Mouse (Mus musculus): ENCODE measurements around the gene Ptgs1. TPM values are rescaled to one million over a fixed set of nuclear protein-coding genes. Genes with fewer than 3 reads are reported as not detected.

The Ptgs1 gene
- polyA plus RNA-seq, 1 experiment from 2014 or later = 3.4 TPM

DNA sequence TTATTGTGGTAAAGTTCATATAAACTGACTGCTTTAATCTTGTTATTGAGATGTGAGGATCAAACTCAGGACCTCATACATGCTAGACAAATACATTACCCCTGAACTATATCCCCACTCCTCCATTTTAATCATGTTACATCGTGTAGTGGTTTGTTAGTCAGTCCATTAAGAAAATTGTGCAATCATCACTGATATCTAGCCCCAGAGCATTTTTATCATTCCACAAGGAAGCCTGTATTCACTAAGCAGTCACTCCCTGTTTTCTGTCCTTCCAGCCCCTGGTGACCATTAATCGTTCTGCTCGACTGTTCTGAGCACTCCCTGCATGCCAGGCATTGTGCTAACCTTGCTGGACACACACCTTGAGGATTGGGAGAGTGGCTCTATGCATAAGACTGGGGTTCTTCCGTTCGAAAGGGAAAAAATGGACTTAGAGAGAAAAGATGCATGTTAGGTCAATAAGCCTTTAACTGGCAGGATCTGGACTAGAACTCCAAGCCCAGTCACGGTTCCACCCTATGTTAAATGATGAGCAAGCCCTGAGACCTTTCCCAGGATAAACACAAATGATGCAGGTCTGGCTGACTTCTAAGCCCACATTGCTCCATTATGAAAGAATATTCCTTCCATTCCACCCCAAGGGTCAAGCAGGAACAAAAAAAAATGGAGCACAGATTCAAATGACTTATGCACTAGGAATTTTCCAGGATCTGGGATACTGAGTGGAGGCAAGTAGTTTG, 29.7 kb downstream of the Ptgs1 start:
- Histone ChIP-seq H3K9me3 (no peaks in the 10 kb centered on the region), H3K4me3 (no peak overlapping the region), H3K27me3 (no peaks in the 10 kb centered on the region), H3K27ac (replicated peaks) (no peak overlapping the region), H3K4me2 (replicated peaks) (no peak overlapping the region), H3K4me1 (no peaks in the 10 kb centered on the region), H3K36me3 (no peaks in the 10 kb centered on the region), H3K9ac (replicated peaks) (no peak overlapping the region)
- WGBS = 84% methylated on average over 6 of the region's 6 CpGs
- ATAC-seq (replicated peaks) = no peak

DNA sequence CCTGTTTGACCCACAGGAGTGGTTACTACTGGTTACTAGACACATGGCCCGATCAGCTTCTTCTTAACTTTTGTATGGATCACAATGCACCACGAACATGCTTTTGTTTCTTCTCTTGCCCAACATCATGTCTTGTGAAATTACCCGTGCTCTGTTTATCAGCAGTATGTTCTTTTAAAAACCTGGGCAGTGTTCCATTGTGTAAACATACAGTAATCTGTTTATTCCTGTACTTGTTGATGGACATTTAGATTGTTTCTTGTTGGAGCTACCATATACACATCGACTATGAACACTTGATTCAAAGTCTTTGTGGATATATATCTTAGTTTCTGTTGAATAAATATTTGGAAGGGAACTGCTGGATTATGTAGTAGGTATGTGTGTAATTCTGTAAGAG, 31.8 kb downstream of the Ptgs1 start:
- 83% methylated on average over 4 of the region's 4 CpGs for WGBS
- Histone ChIP-seq H3K9me3 (no peaks in the 10 kb centered on the region), H3K4me1 (no peaks in the 10 kb centered on the region), H3K27ac (replicated peaks) (no peak overlapping the region), H3K9ac (replicated peaks) (no peak overlapping the region), H3K4me2 (replicated peaks) (no peak overlapping the region), H3K27me3 (no peaks in the 10 kb centered on the region), H3K4me3 (no peak overlapping the region), H3K36me3 (no peaks in the 10 kb centered on the region)
- no peak for ATAC-seq (replicated peaks)

DNA sequence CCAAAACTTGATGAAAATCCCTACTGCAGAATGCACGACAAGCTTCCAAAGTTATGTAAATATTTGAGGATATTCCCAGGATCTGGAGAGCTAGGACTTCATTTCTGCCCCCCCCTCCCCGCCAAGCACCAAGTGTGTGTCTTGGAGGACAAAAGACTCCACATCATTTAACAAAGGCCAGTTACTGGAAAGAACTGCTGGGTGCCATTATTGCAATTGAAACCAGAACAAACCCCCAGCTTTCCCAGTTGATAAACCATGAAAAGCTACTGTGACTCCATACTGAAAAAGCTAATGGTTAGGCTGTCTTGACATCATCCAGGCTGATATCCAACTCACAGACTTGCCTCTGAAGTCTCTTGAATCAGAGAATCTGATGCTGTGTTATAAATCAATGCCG, 39.2 kb downstream of the Ptgs1 start:
- H3K4me3 ChIP-seq = no peak overlapping the region
- no peaks in the 10 kb centered on the region for H3K4me1 ChIP-seq
- no peaks in the 10 kb centered on the region for H3K36me3 ChIP-seq
- no peak overlapping the region for H3K9ac ChIP-seq (replicated peaks)
- H3K4me2 ChIP-seq (replicated peaks) = no peak overlapping the region
- no peak for ATAC-seq (replicated peaks)
- H3K9me3 ChIP-seq = no peaks in the 10 kb centered on the region
- 33% methylated on average over 3 of the region's 3 CpGs for WGBS
- H3K27me3 ChIP-seq = no peaks in the 10 kb centered on the region
- no peak overlapping the region for H3K27ac ChIP-seq (replicated peaks)

DNA sequence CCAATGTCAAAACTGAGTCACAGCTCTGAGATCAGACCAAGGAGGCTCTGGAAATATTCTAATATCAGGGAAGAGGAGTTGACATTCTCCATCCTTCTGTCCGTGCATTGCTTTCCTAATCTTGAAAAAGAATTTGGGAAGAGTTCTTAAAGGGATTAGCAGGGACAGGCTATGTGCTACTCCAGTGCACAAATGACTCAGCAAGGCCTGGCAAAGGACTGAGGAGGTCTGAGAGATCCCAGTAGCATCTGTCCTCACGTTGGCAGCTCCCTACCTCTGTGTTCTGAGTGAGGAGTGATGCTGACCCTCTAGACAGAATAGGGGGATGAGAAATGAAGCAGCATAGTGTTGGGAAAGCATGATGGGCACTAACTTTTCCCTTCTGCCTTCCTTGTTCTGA, 40.0 kb downstream of the Ptgs1 start:
- Histone ChIP-seq H3K9me3 (no peaks in the 10 kb centered on the region), H3K4me2 (replicated peaks) (no peak overlapping the region)
- 48% methylated on average over 2 of the region's 2 CpGs for WGBS

DNA sequence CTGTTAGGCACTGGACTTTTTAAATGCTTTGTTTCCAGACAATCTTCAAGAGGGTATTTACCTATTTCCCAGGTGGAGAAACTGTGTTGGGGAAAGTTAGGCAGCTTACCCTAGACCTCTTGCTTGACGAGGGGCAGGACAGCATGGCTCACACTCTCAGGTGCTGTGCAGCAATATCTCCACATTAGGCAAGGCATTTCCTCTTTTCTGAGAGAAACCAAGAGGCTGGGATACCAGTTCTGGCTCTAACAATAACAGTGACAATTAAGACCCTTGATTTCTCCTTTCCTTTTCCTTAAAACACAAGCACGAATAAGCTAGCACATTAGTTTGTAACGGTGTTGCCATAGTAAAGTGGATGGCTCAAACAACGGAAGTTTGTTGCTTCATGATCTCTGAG, 40.9 kb downstream of the Ptgs1 start:
- ATAC-seq (replicated peaks) = no peak
- no peaks in the 10 kb centered on the region for H3K4me1 ChIP-seq

More for the DNA sequence above, 40.0 kb downstream of the Ptgs1 start:
- H3K9ac ChIP-seq (replicated peaks) = no peak overlapping the region
- H3K27ac ChIP-seq (replicated peaks) = no peak overlapping the region
- no peaks in the 10 kb centered on the region for H3K27me3 ChIP-seq
- H3K4me3 ChIP-seq = no peak overlapping the region
- no peaks in the 10 kb centered on the region for H3K36me3 ChIP-seq
- ATAC-seq (replicated peaks) = no peak
- no peaks in the 10 kb centered on the region for H3K4me1 ChIP-seq

DNA sequence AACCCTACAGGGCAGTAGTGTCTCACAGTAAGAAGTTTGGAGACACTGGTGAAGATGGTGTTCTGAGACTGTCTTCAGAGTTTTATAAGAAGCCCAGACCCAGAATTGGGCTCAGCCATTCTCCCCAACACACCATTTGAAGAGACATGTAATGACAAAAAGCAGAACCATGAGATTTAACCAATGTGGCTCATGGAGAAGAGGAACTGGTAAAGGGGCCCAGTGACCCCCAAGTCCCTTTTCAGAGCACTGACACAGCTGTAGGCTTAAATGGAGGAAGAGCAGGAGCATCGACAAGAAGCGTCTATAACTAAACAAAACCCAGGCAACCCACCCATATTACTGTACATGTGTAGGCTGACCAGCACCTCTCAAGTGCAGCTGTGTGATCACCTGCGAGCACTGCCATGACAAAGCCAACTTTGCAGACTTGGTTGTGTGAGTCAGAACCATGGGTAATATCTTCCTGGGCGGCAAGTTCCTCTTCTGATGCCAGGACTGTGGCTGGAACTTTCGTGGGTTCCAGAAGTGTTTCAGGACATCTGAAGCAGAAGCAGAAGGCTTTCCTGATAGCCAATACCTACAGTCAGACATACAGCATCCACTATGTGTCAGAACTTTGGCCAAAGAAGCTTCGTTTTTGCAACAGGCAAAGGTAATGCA, 42.2 kb downstream of the Ptgs1 start:
- H3K9me3 ChIP-seq = no peaks in the 10 kb centered on the region
- ATAC-seq (replicated peaks) = no peak
- H3K27me3 ChIP-seq = no peaks in the 10 kb centered on the region
- H3K4me3 ChIP-seq = no peak overlapping the region
- H3K9ac ChIP-seq (replicated peaks) = no peak overlapping the region
- no peak overlapping the region for H3K4me2 ChIP-seq (replicated peaks)
- H3K27ac ChIP-seq (replicated peaks) = no peak overlapping the region
- 81% methylated on average over 6 of the region's 6 CpGs for WGBS
- no peaks in the 10 kb centered on the region for H3K4me1 ChIP-seq
- no peaks in the 10 kb centered on the region for H3K36me3 ChIP-seq

More for the DNA sequence above, 40.9 kb downstream of the Ptgs1 start:
- Histone ChIP-seq H3K9ac (replicated peaks) (no peak overlapping the region), H3K4me2 (replicated peaks) (no peak overlapping the region), H3K9me3 (no peaks in the 10 kb centered on the region), H3K27me3 (no peaks in the 10 kb centered on the region), H3K36me3 (no peaks in the 10 kb centered on the region), H3K4me3 (no peak overlapping the region), H3K27ac (replicated peaks) (no peak overlapping the region)
- 87% methylated on average over 4 of the region's 4 CpGs for WGBS

DNA sequence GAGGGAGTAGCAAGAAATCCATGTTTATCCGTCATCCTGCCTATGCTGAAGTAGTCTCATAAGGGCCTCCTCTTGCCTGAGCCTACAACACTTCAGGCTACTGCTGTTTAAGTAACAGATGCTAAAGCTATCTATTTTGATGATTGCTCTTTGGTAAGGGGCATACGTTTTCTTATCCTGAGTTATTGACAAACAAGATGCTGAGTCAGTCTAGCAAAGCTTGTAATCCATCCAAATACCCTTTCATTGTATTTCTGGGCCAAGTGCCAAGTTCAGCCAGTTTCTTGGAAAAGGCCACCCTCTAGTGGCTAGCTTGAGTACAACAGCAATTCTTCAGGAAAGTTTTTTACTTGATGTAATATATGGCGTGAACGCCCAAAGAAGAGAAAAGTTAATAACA, 46.2 kb downstream of the Ptgs1 start:
- WGBS = 32% methylated on average over 4 of the region's 4 CpGs

DNA sequence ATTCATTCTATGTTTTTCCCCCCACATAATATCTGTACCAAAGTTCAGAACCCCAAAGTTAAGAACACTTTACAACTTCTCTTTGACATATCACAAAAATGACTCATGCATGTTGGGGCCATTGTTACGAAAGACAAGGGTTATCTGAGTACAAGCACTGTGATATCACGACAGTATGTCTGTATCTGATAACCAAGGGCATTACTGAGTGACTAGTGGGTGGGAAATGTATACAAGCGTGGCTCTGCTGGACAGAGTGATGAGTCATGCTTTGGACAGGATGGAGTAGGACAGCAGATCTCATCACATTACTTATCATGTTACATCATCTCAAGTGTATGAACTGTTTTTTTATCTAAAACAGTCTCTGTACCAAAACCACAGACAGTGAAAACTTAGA, 48.5 kb downstream of the Ptgs1 start:
- Histone ChIP-seq H3K27me3 (no peaks in the 10 kb centered on the region), H3K4me3 (no peak overlapping the region), H3K9ac (replicated peaks) (no peak overlapping the region), H3K27ac (replicated peaks) (no peak overlapping the region), H3K4me1 (no peaks in the 10 kb centered on the region), H3K9me3 (no peaks in the 10 kb centered on the region), H3K36me3 (no peaks in the 10 kb centered on the region), H3K4me2 (replicated peaks) (no peak overlapping the region)
- WGBS = 66% methylated on average over 3 of the region's 3 CpGs
- no peak for ATAC-seq (replicated peaks)

More for the DNA sequence above, 46.2 kb downstream of the Ptgs1 start:
- Histone ChIP-seq H3K9me3 (no peaks in the 10 kb centered on the region), H3K4me3 (no peak overlapping the region), H3K4me1 (no peaks in the 10 kb centered on the region), H3K27me3 (no peaks in the 10 kb centered on the region), H3K27ac (replicated peaks) (no peak overlapping the region), H3K4me2 (replicated peaks) (no peak overlapping the region), H3K36me3 (no peaks in the 10 kb centered on the region), H3K9ac (replicated peaks) (no peak overlapping the region)
- ATAC-seq (replicated peaks) = no peak

DNA sequence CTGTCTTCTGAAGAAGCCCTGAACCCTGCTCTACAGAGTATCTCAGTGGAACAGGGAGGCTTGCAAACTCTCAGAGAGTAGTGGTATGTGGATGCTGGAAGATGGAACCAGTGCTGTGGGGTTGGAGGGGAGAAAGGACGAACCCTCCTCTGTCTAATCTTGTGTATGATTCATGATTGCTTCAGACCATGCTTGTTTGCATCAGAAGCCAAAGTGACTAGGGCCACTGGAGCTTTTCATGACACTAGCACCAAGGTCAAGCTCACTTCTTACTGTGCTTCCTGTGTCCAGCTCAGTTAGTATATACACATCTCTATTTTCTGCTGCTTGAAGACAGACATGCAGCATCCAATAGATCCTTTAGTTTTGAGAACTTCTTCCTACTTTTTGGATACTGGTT, 50.9 kb downstream of the Ptgs1 start:
- Histone ChIP-seq H3K27me3 (no peaks in the 10 kb centered on the region), H3K4me1 (no peaks in the 10 kb centered on the region), H3K9me3 (no peaks in the 10 kb centered on the region), H3K4me2 (replicated peaks) (no peak overlapping the region), H3K36me3 (no peaks in the 10 kb centered on the region), H3K4me3 (no peak overlapping the region), H3K9ac (replicated peaks) (no peak overlapping the region), H3K27ac (replicated peaks) (no peak overlapping the region)
- ATAC-seq (replicated peaks) = no peak
- 68% methylated on average over 1 of the region's 1 CpGs for WGBS

DNA sequence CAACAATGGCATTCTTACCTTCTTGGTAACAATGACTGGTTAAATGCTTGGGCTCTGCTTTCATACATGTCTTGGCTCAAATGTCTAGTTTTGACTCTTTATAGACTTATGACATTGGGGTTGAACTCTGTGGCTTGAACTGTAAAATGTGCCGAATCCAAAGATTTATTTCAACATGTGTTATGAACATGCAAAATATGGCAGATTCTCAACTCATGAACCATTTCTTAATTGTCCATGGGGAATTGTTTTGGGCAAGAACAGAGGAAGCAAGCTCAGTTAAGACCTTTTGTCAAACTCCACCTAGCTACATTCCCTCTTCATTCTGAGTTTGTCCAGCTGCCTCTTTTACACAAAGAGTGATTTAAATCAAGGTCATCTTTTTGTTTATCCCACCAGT, 52.1 kb downstream of the Ptgs1 start:
- no peak for ATAC-seq (replicated peaks)
- 98% methylated on average over 1 of the region's 1 CpGs for WGBS
- Histone ChIP-seq H3K9me3 (no peaks in the 10 kb centered on the region), H3K4me2 (replicated peaks) (no peak overlapping the region), H3K27ac (replicated peaks) (no peak overlapping the region), H3K27me3 (no peaks in the 10 kb centered on the region), H3K4me3 (no peak overlapping the region), H3K4me1 (no peaks in the 10 kb centered on the region), H3K36me3 (no peaks in the 10 kb centered on the region), H3K9ac (replicated peaks) (no peak overlapping the region)
